Mouse (Mus musculus): ENCODE measurements around the gene Rnpep. TPM values are rescaled to one million over a fixed set of nuclear protein-coding genes. Genes with fewer than 3 reads are reported as not detected.

Gene Rnpep
- polyA plus RNA-seq, 1 experiment from 2014 or later, result 96.1 TPM

- no peak overlapping the region for H3K4me2 ChIP-seq (replicated peaks)
- no peaks in the 10 kb centered on the region for H3K4me1 ChIP-seq (replicated peaks; ENCODE audit: control insufficient read depth, insufficient read depth, low read length)
- ATAC-seq (ENCODE audit: low FRiP score) (no peak), DNase-seq (ENCODE audit: low spot score) (no peak)
- no peak overlapping the region for H3K4me3 ChIP-seq (replicated peaks; ENCODE audit: low read length)
- H3K27me3 ChIP-seq (ENCODE audit: control insufficient read depth, insufficient read depth, low read length), result no peaks in the 10 kb centered on the region
- no peak overlapping the region for H3K27ac ChIP-seq
- 78% methylated on average over 3 of the region's 3 CpGs for WGBS
- no peaks in the 10 kb centered on the region for H3K36me3 ChIP-seq (replicated peaks; ENCODE audit: control insufficient read depth, insufficient read depth)
- H3K9me3 ChIP-seq (ENCODE audit: control insufficient read depth, low read length), result no peaks in the 10 kb centered on the region
- no peak overlapping the region for H3K9ac ChIP-seq
These were observed 59.7 kb downstream of the Rnpep start for GRCm38 (mm10) chr1:135224147-135224546.

- 50% methylated on average over 13 of the region's 13 CpGs for WGBS
- H3K9me3 ChIP-seq (ENCODE audit: control insufficient read depth, low read length), result no peaks in the 10 kb centered on the region
- no peak overlapping the region for H3K4me3 ChIP-seq (replicated peaks; ENCODE audit: low read length)
- H3K36me3 ChIP-seq (replicated peaks; ENCODE audit: control insufficient read depth, insufficient read depth), result no peaks in the 10 kb centered on the region
- no peak overlapping the region for H3K9ac ChIP-seq
- DNase-seq (ENCODE audit: low spot score) (no peak), ATAC-seq (ENCODE audit: low FRiP score) (no peak)
- no peaks in the 10 kb centered on the region for H3K4me1 ChIP-seq (replicated peaks; ENCODE audit: control insufficient read depth, insufficient read depth, low read length)
- no peaks in the 10 kb centered on the region for H3K27me3 ChIP-seq (ENCODE audit: control insufficient read depth, insufficient read depth, low read length)
- no peak overlapping the region for H3K27ac ChIP-seq
- no peak overlapping the region for H3K4me2 ChIP-seq (replicated peaks)
These were observed 66.2 kb downstream of the Rnpep start for GRCm38 (mm10) chr1:135217607-135218233.

- H3K4me2 ChIP-seq (replicated peaks), result no peak overlapping the region
- no peak overlapping the region for H3K9ac ChIP-seq
- no peaks in the 10 kb centered on the region for H3K4me1 ChIP-seq (replicated peaks; ENCODE audit: control insufficient read depth, insufficient read depth, low read length)
- 92% methylated on average over 9 of the region's 9 CpGs for WGBS
- no peaks in the 10 kb centered on the region for H3K27me3 ChIP-seq (ENCODE audit: control insufficient read depth, insufficient read depth, low read length)
- no peaks in the 10 kb centered on the region for H3K36me3 ChIP-seq (replicated peaks; ENCODE audit: control insufficient read depth, insufficient read depth)
- DNase-seq (ENCODE audit: low spot score), result no peak
- H3K9me3 ChIP-seq (ENCODE audit: control insufficient read depth, low read length), result no peaks in the 10 kb centered on the region
- no peak overlapping the region for H3K27ac ChIP-seq
- no peak overlapping the region for H3K4me3 ChIP-seq (replicated peaks; ENCODE audit: low read length)
- ATAC-seq (ENCODE audit: low FRiP score), result no peak
These were observed 69.9 kb downstream of the Rnpep start for GRCm38 (mm10) chr1:135213772-135214640.

Other genes starting within 250 kb of the Rnpep start
- gene Lgr6, start 178.8 kb downstream of the Rnpep start, polyA plus RNA-seq (2014; fragmentation: Nextera tagmentation; extraction: Ambion mirVana), result 1.2 and 1.4 TPM in 2 replicates
- 0.11 and 0.22 TPM in 2 replicates for gene Ptpn7, start 151.4 kb downstream of the Rnpep start, polyA plus RNA-seq (2014; fragmentation: Nextera tagmentation; extraction: Ambion mirVana)
- gene Arl8a, start 137.3 kb downstream of the Rnpep start, polyA plus RNA-seq (2014; fragmentation: Nextera tagmentation; extraction: Ambion mirVana), result 354 and 383 TPM in 2 replicates
- gene Gpr37l1, start 116.4 kb downstream of the Rnpep start, polyA plus RNA-seq (2014; fragmentation: Nextera tagmentation; extraction: Ambion mirVana), result 0.68 and 1.5 TPM in 2 replicates
- 0.09 and 0.14 TPM in 2 replicates for gene Elf3, start 25.5 kb downstream of the Rnpep start, polyA plus RNA-seq (2014; fragmentation: Nextera tagmentation; extraction: Ambion mirVana)
- 172 and 176 TPM in 2 replicates for gene Timm17a, start 29.7 kb upstream of the Rnpep start, polyA plus RNA-seq (2014; fragmentation: Nextera tagmentation; extraction: Ambion mirVana)
- 0.33 and 0.43 TPM in 2 replicates for gene Lmod1, start 40.7 kb upstream of the Rnpep start, polyA plus RNA-seq (2014; fragmentation: Nextera tagmentation; extraction: Ambion mirVana)
- gene Shisa4, start 91.2 kb upstream of the Rnpep start, polyA plus RNA-seq (2014; fragmentation: Nextera tagmentation; extraction: Ambion mirVana), result 65.6 and 79.8 TPM in 2 replicates
- gene Ipo9, start 146.4 kb upstream of the Rnpep start, polyA plus RNA-seq (2014; fragmentation: Nextera tagmentation; extraction: Ambion mirVana), result 115 and 118 TPM in 2 replicates

Data from hindbrain, embryonic 14.5 days (tissue).